Mouse (Mus musculus): ENCODE measurements at regions not wholly inside any gene's neighbourhood (a gene's known extent, or its start where the extent isn't known, plus 50 kb on each side); places are given as distances from the start of the nearest gene placed in this dataset.

DNA sequence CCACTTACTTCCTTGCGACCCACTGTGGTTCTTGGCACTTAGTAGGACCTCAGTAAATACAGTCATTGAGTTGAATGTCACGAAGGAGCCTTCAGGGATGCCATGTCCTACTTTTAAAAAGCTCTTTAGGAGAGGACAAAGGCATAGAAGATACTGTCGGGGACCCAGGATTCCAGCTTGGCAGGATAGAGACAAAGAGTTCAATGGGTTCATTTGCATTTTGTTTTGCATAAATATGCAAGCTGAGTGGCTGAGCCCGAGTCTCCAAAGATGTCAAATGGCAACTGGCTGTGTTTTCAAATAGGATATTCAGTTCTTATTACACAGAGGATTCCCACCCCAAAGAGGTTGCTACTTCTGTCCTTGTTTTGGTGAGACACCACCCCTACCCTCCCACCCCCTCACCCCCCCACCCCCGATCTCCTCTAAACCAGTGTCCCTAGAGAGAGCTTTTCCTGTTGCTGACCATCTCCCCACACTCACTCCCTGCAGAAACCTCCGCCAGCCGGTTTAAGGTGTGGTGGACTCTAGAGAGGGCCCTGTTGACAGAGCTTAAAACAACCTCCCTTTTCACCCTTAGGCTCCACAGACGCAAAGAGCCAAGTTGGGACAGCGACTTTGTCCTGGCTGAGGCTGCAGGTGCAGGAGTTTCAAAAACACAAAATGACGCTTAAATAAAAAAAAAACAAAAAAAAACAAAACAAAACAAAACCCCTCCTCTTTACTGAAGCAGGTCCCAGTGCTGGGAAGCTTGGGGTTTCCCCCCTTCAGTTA, 57.9 kb downstream of the Sox9 start:
- in situ Hi-C loops (cut with MboI; ENCODE audit: unreplicated experiment in 2 of 2): no loop called here

DNA sequence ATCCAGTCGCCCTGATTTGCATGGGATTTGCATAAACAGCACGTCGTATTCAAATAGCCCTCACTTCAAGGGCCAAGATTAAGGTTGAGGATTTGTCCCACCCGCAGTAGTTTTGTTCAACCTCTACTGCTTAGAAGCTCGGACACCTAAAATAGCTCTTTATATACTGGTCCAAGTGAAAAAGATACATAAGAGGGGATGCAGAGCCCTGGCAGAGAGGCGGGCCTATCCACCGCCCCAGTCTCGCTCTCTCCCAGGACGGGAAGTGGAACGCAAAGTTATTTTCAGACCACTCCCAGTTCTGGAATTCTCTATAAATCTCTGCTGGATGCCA, 58.4 kb downstream of the Sox9 start:
- in situ Hi-C loops (cut with MboI; ENCODE audit: unreplicated experiment in 2 of 2): no loop called here

DNA sequence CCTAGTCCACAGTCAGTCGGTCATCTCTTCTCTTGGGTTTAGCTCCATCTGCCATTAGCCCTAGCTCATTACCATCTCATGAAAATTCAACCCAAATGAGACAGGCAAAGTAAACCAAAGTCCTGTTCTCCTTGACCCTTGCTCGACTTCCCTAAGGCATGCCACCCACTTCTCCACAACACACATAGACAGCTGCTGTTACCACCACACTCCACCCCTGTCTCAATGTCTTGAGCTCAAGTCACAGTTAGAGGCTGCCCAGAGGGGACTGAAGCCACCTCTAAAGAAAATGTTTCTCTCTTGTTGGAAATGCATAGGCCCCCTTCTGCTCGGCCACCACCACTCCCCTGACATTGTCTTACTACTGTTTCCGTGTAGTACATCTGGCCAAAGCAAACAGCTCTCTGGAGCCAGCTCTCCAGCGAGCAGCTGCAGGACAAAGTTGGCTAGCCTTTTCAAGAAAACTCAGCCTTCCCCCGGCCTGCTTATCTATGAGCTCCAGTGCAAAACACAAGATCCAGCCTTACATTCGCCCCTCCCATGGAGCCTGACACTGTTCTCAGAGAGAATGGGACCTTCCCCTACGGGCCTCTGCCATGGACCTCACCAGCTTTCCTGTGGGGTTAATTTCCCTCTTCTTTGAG, 62.4 kb downstream of the Sox9 start:
- in situ Hi-C loops (cut with MboI; ENCODE audit: unreplicated experiment in 2 of 2): no loop called here

DNA sequence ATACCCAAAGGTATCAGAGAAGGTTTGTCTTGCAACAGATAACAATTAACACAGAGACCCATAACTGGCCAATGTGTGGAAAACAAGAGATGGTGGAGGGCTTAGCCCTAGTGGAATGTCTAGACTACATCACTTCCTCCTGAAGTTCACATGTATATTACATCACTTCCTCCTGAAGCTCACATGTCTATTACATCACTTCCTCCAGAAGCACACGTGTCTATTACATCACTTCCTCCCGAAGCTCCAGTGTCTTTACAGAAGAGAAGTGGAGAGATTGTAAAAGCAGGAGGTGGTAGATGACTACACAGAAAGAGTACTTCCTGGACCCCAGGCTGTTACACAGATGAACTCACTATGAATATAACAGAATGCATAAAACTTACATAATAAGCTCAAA, 65.1 kb downstream of the Sox9 start:
- in situ Hi-C loops (cut with MboI; ENCODE audit: unreplicated experiment in 2 of 2): no loop called here

DNA sequence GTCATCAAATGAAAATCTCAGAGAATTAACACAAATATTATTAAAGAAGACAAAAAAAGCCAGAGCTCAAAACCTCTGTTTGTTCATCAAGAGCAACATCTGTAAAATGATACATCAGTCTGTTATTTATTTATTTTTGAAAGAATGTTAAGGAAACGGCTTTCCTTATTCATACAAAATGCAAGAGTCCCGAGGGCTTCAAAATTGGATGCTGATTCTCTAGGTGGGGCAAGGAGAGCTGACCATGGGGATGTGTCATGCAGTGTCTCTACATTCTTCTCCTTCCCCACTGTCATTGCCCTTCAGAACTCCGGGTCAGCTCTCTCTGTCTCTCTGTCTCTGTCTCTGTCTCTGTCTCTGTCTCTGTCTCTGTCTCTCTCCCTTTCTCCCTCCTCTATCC, 65.8 kb downstream of the Sox9 start:
- in situ Hi-C loops (cut with MboI; ENCODE audit: unreplicated experiment in 2 of 2): no loop called here

DNA sequence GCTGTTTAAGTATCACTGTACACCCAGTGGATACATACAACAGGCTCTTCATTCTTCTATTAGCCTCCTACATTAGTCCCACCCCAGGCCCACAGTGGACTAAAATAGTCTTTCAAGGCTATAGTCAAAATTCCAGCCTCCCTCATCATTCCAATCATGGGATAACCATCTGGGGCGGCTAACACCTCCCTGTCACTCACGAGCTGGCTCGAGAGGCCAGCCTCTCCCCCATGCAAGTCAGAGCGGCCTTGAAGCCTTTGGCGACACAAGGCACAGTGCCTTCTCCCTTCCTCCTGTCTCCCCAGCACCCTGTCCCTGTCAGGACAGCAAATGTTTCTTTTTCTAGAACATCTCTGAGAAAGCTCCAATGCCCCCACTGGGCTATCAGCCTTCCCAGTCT, 68.0 kb downstream of the Sox9 start:
- in situ Hi-C loops (cut with MboI; ENCODE audit: unreplicated experiment in 2 of 2): no loop called here

DNA sequence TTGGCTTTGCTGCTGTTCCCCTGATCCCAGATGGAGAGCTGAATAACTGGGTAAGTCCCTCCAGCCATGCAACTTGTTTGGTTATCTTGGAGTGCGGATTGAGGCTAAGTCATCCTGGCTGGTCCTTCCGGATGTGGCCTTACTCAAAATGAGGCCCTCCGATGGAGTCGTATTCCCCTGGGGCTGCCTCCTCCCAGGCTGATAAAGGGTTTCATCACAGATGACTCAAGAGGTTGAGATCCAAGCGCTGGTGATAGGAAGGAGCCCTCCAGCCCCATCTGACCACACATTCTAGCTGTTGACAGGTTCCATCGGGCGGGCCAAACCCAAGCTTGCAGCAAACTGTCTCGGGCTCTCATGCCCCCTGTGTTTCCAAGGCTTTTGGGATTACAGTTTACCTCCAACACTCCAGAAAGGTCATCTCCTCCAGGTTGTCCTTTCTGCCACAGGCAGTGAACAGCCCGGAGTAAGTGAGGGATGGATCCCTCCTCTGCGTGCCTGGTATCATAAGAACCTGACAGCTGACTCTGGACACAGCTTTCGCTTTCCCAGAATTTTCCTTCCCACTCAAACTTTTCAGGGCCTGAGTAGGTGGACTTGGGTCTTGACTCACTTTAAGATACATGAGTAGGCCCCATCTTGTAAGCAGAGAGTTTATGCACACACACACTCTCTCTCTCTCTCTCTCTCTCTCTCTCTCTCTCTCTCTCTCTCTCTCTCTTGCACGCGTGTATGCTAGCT, 68.7 kb downstream of the Sox9 start:
- in situ Hi-C loops (cut with MboI; ENCODE audit: unreplicated experiment in 2 of 2): no loop called here

DNA sequence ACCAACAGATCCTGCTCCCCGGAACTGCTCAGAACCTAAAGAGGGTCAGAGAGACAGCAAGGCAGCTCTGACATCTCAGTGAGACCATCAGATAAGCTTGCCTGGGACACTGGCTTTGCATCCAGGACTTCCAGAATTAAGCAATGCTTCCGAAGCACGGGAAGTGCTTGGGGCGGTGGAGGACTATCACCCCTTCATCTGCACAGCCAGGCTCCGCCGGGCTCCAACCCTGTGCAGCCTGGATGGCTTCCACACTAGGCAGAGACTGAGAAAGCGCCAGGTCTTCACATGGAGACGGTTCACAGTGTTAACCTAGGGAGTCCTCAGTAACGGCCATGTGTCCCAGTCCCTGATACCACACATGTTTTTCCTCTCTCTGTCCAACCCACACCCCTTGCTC, 69.3 kb downstream of the Sox9 start:
- in situ Hi-C loops (cut with MboI; ENCODE audit: unreplicated experiment in 2 of 2): no loop called here

DNA sequence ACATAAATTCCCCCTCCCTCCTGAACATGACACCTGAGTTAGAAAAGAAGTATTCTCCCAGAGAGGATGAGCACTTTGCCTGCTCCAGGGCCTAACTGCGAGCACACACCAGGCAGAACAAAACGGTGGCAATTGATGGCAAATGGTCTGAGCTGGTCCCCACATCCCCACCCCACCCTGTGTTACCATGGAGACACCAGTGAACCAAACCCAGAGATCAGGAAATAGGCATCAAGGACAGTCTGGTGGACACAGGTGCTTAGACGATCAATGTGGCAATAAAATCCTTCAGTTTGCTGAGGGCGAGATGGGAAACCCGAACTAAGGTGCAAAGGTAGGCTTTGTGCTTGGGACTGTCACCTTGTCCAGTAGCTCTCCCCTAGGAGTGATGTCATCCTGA, 74.0 kb downstream of the Sox9 start:
- in situ Hi-C loops (cut with MboI; ENCODE audit: unreplicated experiment in 2 of 2): no loop called here

DNA sequence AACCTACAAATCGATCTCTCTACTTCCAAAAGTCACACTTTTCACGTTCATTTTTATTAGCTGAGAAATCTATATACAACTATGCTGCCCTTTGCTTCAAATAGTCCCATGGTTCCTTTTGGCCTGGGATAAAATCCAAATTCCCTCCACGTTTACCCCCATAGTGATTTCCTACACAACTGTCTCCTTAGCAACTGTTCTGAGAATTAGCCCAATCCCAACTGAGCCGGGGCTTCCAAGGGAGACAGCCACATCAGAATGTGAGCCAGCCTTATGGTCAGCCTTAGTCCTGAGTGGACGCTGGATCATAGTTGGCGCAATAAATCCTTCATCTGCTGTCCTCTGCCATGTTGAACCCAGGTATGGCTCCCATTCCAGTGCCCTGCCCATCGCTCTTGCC, 77.3 kb downstream of the Sox9 start:
- in situ Hi-C loops (cut with MboI; ENCODE audit: unreplicated experiment in 2 of 2): no loop called here

DNA sequence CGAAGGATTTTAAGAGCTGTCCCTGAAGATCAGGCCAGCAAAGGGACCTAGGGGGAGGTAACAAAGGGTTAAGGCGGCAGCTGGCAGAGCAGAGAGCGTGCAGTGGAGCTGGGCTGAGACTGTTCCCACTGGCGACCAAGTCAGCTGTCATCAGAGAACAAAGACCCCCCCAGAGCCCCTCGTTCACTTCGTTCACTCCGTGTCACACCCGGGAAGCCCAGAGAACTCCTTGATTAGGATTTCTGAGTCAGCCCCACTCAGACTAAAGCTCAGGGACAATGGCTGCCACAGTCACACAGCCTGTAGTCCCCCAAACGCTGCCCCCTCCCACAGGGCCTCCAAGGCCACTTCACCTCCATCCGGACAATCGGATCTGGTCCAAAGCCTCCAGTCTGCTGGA, 78.8 kb downstream of the Sox9 start:
- in situ Hi-C loops (cut with MboI; ENCODE audit: unreplicated experiment in 2 of 2): no loop called here

DNA sequence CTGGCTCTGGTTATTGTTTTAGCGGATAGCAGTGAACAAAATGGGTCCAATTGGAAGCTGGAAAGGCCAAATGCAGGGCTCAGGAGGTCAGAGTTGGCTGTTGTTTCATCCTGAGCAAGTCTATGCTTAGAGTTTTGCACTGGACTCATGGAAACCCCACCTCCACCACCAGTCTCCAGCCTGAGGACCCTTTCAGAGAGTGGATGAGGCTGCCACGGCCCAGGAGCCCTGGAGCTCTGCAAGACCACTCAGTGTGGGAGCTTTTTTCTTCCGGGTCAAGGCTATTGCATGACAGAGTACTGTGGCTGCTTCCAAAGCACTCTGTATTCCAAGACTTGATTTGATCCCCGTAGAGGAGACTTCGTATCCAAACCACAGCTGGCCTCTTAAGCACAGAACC, 79.2 kb downstream of the Sox9 start:
- in situ Hi-C loops (cut with MboI; ENCODE audit: unreplicated experiment in 2 of 2): no loop called here

DNA sequence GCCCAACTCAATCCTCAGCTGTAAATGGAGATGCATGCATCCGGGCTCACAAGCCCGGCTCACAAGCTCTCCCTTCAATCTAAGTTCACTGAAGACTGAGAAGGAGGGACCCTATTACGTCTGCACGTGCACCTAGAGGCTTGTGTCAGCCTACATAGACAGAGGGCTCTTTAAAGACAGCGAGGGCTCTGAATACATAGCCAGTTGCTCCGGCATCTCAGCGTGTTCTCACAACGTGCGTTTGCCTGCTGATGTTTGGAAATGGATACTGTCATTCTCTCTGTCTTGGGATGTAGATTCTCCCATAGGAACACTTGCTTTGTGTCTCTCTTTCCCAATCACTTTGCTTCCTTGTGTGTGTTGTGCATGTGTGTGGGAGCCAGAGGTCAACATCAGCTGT, 83.8 kb downstream of the Sox9 start:
- in situ Hi-C loops (cut with MboI; ENCODE audit: unreplicated experiment in 2 of 2): no loop called here

DNA sequence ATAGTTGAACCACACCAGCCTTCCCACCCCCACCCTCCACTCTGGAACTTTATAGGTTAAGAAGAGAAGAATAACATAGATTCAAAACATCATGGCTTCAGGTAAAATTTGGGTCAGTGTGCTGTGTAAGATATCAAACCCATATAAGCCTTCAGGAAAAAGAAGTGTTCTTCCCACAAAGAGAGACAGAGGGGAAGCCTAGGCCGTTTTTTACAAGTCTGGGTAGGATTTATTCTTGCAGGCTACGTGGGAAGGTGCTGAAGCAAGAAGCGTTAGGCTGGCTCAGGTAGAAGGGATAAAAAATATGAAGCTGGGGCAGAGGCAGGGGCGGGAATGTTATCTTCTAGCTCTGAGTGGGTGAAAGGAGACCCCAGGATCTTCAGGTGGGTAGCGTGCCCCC, 87.5 kb downstream of the Sox9 start:
- in situ Hi-C loops (cut with MboI; ENCODE audit: unreplicated experiment in 2 of 2): no loop called here

DNA sequence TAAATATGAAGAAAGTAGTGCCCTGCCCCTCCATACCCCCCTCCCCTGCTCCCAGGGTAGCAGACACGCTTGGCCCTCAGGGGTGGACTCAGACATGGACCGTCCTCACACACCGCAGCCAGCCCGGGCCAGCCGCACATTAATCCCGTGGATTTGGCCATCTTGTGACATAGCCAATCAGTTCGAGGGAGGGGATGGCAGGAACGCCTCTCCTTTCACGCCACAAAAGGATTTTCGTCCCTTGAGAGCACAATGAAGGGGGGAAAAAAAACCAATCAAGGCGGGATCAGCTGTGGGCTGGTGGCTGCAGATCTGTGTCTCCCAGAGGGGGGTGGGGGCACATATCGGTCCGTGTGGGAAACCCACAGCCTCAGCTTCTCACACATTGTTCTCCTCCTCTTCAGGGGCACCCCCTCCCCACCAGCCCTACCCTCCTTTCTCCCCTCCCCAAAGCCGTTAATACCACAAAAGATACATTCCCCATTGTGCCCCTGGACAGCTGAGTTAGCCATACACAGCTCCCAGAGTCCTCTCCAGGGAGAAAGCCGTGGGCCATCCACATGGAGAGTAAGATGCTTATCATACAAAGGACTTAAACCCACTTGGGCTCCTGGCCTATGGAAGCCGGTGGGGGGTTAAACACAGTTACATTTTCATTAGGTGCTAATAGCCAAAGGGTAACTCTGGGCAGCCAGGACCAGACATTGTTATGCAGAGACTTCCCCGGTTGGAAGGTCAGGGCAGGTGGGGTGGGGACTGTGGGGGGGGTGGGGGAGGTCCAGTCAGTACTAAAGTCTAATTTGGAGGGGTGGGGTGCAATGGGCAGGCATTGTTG, 88.4 kb downstream of the Sox9 start:
- in situ Hi-C loops (cut with MboI; ENCODE audit: unreplicated experiment in 2 of 2): no loop called here

DNA sequence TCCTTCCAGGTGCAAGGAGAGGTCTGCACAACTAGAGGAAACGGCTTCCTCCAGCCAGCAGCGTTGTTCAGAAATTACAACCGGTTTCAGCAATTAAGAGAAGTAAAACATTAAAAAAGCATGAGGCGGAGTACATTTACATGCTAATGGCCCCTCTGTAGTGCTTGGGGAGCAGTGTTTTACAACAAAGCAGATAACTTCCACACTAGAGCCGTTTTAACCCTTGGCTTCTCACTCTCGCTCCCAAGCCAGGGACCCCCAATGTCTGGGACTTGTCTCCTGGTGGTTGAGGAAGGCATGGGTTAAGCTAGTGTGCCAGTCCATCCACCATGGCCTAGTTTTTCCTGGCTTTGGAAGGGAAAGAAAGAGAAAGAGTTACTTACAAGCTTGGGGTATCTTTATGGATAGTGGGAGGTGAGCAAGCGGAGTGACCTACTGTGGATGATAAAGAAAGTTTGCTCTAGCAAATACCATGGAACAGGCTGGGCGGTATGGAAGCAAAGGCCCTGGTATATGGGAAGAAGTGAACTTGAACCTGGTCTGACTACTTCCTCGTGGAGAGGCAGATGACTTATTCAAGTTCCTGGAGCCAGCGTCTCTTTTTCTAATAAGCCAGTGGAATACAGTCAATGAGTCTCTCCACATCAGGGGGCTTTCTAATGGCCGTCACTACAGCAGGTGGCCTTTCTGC, 90.8 kb downstream of the Sox9 start:
- in situ Hi-C loops (cut with MboI; ENCODE audit: unreplicated experiment in 2 of 2): no loop called here

DNA sequence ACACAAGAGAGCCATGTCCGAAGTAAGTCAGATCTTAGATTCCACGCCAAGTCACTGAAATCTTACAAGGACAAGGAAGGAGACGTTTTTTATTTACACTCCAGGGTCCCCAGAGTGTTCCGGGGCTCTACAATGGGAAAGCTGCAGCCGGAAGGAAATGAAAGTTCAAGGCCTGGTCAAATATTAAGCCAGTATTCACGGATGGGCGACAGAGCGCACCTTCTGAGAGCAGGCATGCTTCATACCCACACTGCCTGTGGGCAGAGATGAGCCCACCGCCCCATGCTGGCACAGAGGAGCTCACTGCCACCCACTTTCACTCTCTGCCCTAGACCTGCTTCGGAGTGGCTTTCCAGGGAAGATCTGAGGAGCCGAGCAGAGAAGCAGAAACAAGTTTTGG, 92.2 kb downstream of the Sox9 start:
- in situ Hi-C loops (cut with MboI; ENCODE audit: unreplicated experiment in 2 of 2): no loop called here

DNA sequence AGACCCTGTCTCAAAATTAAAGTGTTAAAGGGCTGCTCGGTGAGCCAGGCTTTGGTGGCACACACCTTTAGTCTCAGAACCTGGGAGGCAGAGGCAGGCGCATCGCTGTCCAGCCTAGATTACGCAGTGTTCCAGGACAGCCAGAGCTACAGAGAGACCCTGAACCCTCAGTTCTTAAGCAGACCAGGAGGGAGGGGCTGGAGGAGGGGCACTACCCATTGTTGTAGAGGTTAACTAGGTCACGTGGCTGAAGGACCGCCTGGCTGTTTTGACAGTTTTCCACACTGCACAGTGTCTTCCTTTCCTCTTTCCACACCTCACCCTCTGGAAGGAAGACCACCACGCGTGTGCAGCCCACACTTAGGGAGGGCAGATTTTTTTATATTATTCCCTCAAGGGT, 94.2 kb downstream of the Sox9 start:
- in situ Hi-C loops (cut with MboI; ENCODE audit: unreplicated experiment in 2 of 2): no loop called here

DNA sequence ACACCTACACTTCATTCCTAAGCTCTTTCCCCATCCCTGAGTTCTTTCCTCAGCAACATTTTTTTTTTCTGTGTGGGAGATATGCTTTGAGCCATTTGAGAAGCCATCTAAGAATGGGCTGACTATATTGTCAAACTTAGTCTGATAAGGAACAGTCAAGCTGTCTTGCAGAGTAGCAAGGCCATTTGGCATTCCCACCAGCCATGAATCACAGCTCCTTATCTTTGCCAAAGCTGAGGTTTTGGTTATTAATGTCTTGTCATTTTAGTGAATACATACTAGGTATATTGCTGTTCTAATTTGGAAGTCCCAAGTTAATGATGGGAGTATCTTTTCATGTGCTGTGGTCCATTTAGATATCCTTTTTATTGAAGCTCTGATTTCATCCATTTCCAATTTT, 96.4 kb downstream of the Sox9 start:
- in situ Hi-C loops (cut with MboI; ENCODE audit: unreplicated experiment in 2 of 2): no loop called here

DNA sequence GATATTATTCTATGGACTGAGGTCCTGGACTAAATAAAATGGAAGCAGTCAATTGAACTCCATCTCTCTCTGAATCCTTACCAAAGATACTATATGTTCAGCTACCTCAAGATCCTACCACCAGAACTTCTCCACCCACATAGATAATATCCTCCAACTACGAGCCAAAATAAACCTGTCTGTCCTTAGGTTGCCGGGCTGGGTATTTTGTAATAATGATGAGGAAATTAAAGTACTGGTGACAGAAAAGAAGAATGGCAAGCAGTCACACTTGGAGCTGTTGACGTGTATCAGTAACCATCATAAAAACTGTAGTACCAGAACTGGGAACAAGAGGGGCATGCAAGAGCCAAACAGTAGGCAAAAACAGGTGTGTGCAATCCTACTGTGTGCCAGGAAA, 98.7 kb downstream of the Sox9 start:
- in situ Hi-C loops (cut with MboI; ENCODE audit: unreplicated experiment in 2 of 2): no loop called here
